Mouse (Mus musculus) MEL (cell line): ENCODE measurements at regions not wholly inside any gene's neighbourhood (a gene's known extent, or its start where the extent isn't known, plus 50 kb on each side); places are given as distances from the start of the nearest gene placed in this dataset.

ENCODE experiments used
- CTCF ChIP-seq, 3 experiments: IDR thresholded peaks in 2 of 3; conservative IDR thresholded peaks in 1 of 3; 2 replicates each; pipeline ENCODE4 v1.5.1; 2011 to 2012; ENCODE audit warnings: low read length in 3 of 3, low read depth in 2 of 3, mild to moderate bottlenecking in 2 of 3, improper control_type of control experiment in 1 of 3, inconsistent platforms in 1 of 3, mixed read lengths in 1 of 3, moderate library complexity in 1 of 3; ENCODE audit not compliant: control insufficient read depth in 1 of 3, insufficient read depth in 1 of 3, poor library complexity in 1 of 3, severe bottlenecking in 1 of 3
- KAT2A ChIP-seq: conservative IDR thresholded peaks from 2 replicates; pipeline ENCODE4 v1.6.1; 2012; ENCODE audit warnings: low read depth, low read length, improper control_type of control experiment, inconsistent platforms
- MAX ChIP-seq: IDR thresholded peaks from 2 replicates; pipeline ENCODE4 v1.6.1; 2011; ENCODE audit warnings: low read length, improper control_type of control experiment

DNA sequence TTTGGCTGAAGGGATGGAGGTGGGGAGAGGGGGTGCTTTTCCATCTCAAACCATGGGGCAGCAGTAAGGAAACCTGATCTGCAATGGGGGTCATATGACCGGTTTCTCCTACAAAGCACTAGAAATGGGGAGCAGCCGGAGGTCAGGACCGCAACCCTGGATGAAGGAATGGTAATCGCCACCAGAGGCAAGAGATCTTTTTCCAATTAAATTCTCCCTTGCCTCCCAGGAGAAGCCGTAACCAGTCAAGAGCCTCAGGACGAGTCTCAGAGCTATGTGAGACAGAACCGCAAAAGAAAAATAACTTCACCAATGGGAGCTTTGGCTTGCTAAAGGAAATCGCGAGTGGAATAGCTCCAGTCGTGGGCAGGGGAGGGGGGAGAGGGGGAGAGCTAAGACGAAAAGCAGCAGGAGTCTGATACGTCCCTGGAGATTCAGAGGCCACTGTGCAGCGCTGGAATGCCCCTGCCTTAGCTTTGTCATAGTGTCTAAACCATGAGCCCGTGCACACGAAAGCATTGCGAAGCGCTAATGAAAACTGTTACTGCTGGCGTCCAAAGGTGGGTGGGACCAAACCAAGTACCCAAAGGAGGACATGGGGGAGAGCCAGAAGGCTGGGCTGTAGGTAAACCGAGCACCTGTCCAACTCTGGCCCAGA, 73.3 kb downstream of the Rps29 start:
- TF ChIP-seq KAT2A (no peak), CTCF (IDR thresholded peaks at IDR 0.05 in 2 of 3, conservative IDR thresholded peaks at IDR 0.05 in 1 of 3; ENCODE audit: control insufficient read depth in 1 of 3, insufficient read depth in 1 of 3, low read depth in 2 of 3, low read length in 3 of 3, poor library complexity in 1 of 3, severe bottlenecking in 1 of 3) (no peak), MAX (no peak)
